Mouse (Mus musculus) MN1 (cell line): ENCODE data around the gene Heyl.
"Not testable (repeated sequence)": the region's sequence is repeated elsewhere in the genome, so short reads cannot be mapped to it uniquely, and the experiment has no call there.

ENCODE experiments used
- DNase-seq: peaks from one replicate; pipeline ENCODE4 v3.0.0-alpha.2; 2016; ENCODE audit warnings: low spot score

The Heyl gene

GRCm38 (mm10) chr4:123286790-123287189, 53.4 kb downstream of the Heyl start:
- DNase-seq = no peak

DNA sequence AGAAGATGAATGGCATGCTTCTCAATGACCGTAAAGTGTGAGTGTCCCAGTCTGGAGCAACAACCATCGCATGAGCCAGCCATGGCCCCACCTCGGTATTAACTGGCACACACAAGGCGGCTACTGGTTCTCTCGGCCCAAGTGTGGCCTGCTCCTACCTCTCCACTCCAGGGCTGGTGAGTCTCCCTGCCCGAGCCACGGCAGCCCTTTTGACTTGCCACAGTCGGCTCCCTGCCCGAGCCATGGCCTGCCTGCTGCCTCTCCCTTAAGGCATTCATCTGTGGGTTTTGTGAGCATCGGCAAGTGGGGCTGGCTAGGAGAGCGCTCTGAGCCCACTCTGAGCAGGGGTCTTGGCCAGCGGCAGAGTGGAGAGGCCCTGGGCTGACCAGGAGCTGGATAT, 55.7 kb downstream of the Heyl start:
- no peak for DNase-seq

DNA sequence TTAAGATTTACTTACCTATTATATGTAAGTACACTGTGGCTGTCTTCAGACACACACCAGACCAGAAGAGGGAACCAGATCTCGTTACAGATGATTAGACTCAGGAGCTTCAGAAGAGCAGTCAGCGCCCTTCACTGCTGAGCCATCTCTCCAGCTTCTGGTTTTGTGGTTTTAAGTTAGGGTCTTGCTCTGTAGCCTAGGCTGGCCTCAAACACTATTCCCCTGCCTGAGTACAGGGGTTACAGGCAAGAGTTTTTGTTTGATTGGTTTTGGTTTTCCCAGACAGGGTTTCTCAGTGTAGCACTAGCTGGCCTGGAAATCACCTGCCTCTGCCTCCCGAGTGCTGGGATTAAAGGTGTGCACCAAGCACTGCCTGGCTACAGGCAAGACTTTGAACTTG, 59.0 kb downstream of the Heyl start:
- no peak for DNase-seq

- no peak for DNase-seq
Measured at GRCm38 (mm10) chr4:123292989-123293388, 59.6 kb downstream of the Heyl start.

DNA sequence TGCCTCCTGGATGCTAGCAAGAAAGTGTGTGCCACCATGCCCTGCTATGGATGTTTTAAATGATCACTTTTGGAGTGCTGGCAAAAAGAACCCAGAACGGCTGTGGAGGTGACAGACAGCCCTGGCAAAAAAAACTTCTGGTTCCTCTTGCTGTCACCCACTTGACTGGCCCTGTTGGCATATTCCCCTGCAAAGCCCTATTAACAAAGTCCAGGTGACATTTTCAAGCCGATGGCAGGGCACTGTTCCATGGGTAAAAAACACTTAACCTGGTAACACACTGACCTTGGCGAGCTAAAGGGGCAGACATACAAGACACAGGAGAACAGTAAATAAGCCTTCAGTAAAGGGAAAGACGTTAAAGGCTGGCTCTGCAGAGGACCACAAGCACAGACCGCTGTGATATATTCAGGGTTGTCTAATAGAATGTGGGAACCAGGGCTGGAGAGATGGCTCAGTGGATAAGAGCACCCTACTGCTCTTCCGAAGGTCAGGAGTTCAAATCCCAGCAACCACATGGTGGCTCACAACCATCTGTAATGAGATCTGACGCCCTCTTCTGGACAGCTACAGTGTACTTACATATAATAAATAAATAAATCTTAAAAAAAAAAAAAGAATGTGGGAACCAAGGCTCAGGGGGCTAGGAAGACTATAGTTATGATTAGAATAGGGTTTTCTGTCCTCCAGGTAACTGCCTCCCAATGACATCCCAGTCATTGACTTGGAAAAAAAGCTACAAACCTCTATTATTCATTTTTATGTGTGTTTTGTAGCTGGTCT, 60.5 kb downstream of the Heyl start:
- DNase-seq = no peak

DNA sequence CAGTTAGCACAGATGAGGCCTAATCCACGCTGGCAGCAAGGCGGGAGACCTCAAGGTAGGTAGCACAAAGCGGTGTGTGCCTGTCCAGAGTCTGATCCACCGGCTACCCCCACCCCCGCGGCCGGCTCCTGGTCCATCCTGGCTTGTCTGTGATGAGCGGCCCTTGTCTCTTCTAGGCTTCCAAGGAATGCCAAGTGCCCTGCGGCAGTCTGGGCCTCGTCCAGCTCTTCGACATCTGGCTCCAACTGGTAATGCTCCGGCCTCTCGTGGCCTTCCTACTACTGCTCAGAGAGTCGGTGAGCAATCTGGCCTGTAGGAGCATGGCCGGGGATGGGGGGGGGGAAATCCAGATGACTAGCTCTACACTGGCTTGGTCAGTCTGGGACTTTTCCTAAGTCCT, 61.7 kb downstream of the Heyl start:
- not testable (repeated sequence) for DNase-seq

DNA sequence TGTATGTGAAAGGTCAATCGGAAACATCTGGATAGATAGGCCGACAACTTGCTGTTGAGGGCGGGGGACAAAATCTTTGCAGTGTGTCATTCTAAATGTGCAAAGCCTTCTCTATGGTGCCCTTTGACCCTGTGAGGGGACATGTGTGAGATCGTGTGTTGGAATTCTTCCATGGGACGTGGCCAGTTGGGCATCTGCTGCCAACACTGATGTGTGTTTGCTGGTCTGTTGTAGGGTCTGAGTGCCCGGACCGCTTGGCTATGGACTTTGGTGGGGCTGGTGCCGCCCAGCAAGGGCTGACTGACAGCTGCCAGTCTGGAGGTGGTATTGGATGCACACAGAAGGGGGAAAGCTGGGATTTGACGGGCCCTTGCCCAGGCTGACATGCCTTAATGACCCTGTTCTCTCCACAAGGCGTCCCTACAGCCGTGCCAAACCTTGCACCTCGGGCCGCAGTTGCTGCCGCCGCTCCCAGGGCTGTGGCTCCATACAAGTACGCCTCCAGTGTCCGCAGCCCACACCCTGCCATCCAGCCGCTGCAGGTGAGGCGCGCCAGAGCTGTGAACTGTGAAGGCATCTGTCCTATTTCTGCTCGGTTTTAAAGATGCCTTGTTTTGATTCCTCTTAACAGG, 62.3 kb downstream of the Heyl start:
- no peak for DNase-seq

DNA sequence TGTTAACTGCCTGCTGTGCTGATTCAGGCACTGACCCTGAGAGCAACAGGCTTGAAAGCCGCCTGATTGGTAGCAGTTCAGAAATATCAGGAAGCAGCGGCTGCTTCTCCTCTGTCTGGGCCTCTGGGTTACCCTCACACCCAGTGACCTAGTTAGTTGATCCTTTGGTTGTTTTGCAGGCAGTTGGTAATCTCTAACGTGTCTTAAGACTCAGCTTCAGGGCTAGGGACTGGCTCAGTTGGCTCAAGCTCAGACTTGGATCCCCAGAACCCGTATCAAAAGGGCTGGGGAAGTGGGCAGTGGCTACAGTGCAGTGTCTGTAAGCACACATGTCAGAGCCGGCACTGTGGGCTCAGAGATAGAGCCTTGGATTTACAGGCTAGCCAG, 62.8 kb downstream of the Heyl start:
- no peak for DNase-seq

- no peak for DNase-seq
Measured at GRCm38 (mm10) chr4:123297195-123297960, 64.0 kb downstream of the Heyl start.

- DNase-seq = no peak
Measured at GRCm38 (mm10) chr4:123298226-123298625, 64.9 kb downstream of the Heyl start.

DNA sequence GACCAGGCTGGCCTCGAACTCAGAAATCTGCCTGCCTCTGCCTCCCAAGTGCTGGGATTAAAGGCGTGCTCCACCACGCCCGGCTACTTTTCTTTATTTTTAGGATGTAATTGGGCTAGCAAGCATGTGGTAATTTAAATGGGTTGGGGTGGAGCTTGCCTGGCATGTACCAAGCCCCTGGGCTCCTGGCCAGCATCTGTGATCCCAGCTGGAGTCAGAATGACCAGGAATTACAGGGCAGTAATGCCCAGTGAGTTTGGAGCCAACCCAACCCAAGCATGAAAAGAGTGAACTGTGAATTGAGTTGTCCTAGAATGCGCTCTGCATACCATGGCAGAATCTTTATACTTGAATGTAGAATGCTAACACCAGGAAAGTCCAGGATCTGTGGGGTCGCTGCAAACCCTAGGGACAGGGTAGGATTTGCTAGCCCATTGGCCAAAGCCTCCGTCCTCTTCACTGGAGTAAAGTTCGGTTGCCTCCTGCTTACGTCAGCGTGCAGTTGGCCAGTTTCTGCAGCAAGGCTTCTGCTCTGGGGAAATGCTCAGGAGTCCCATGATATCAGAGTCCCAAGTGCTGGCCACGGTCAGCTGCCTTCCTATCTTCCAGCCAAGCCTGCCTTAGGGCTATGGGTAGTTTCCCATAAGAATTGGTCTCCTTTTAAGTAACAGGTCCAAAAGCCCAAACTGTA, 65.8 kb downstream of the Heyl start:
- DNase-seq = peak; percentile 17
